In genomic region chr10:43758124-43759025, GRCm38 (mm10) we compare ENCODE assay signal across 10 mouse cellular contexts.
DNase-seq lines count a peak whose midpoint lies in the region; ATAC-seq and TF ChIP-seq lines count a peak whose summit lies in the region.
"Had no signal": no experiment of that assay in that cellular context is flagged by ENCODE, and none has a peak within 500 bp of the region (broad histone marks: within the 10 kb centered on the region; RNA-seq: fewer than 3 reads in every experiment).

No protein-coding gene starts in this region.

- H3K27ac ChIP-seq in thymus, adult 2 months (ENCODE audit: control insufficient read depth, insufficient read depth, low read length) = peak overlapping the region; percentile 55; the same call in 1 of the 2 replicates
- no peak overlapping the region for H3K27ac ChIP-seq in stomach, postnatal 0 days (replicated peaks)
- H3K27ac ChIP-seq: hindbrain, embryonic 13.5 days; limb, embryonic 10.5 days had no signal

- H3K27me3 ChIP-seq in thymus, adult 2 months (ENCODE audit: control insufficient read depth, insufficient read depth, low read length) = no peaks in the 10 kb centered on the region
- no peaks in the 10 kb centered on the region for H3K27me3 ChIP-seq in stomach, postnatal 0 days (ENCODE audit: control insufficient read depth, insufficient read depth, low read length)
- H3K27me3 ChIP-seq: hindbrain, embryonic 13.5 days had no signal

- ATAC-seq in stomach, postnatal 0 days (ENCODE audit: low FRiP score, low TSS enrichment) = no peak

- peak; percentile 43 to 63 for DNase-seq in adrenal gland, postnatal 36 days
- DNase-seq in adrenal gland, postnatal 10 days = no peak
- no peak for DNase-seq in thymus, adult 2 months
- DNase-seq in thymus, adult 18-20 months = no peak
- peak; percentile 81 to 83 for DNase-seq in kidney, postnatal 25 days
- DNase-seq in stomach, postnatal 0 days (ENCODE audit: low spot score) = peak; percentile 45
- DNase-seq in gastrocnemius, adult 8-10 months (ENCODE audit: low spot score in 2 of 2) = no peak
- DNase-seq in heart, postnatal 4 days = no peak

- H3K4me2 ChIP-seq in stomach, postnatal 0 days (replicated peaks; ENCODE audit: low read depth) = no peak overlapping the region
- H3K4me2 ChIP-seq: hindbrain, embryonic 13.5 days had no signal

- TF ChIP-seq POLR2A in thymus, adult 2 months (IDR thresholded peaks at IDR 0.05; ENCODE audit: control insufficient read depth, extremely low read depth, insufficient read depth, low read length, poor library complexity) = no peak

- no peak for TF ChIP-seq CTCF in thymus, adult 2 months (IDR thresholded peaks at IDR 0.05; ENCODE audit: borderline replicate concordance, control insufficient read depth, extremely low read depth, insufficient read depth, low read length, poor library complexity)
- TF ChIP-seq CTCF in stomach, postnatal 0 days (IDR thresholded peaks at IDR 0.05; ENCODE audit: low read depth) = no peak

- TF ChIP-seq EP300 in stomach, postnatal 0 days (optimal IDR thresholded peaks at IDR 0.05) = no peak

- H3K4me1 ChIP-seq in thymus, adult 2 months (replicated peaks; ENCODE audit: control insufficient read depth, insufficient read depth, low read length) = peaks cover 19% of the 10 kb centered on the region
- H3K4me1 ChIP-seq in stomach, postnatal 0 days (replicated peaks; ENCODE audit: control insufficient read depth, insufficient read depth) = no peaks in the 10 kb centered on the region
- H3K4me1 ChIP-seq: hindbrain, embryonic 13.5 days had no signal

- no peak overlapping the region for H3K4me3 ChIP-seq in thymus, adult 2 months (ENCODE audit: control insufficient read depth, insufficient read depth, low read length)
- no peak overlapping the region for H3K4me3 ChIP-seq in stomach, postnatal 0 days (ENCODE audit: low read depth, low read length)
- H3K4me3 ChIP-seq: hindbrain, embryonic 13.5 days; limb, embryonic 10.5 days had no signal

- H3K36me3 ChIP-seq in thymus, adult 2 months (ENCODE audit: control insufficient read depth, insufficient read depth, low read length) = no peaks in the 10 kb centered on the region
- H3K36me3 ChIP-seq in stomach, postnatal 0 days (ENCODE audit: control insufficient read depth, insufficient read depth, low read length) = no peaks in the 10 kb centered on the region
- H3K36me3 ChIP-seq: hindbrain, embryonic 13.5 days; limb, embryonic 10.5 days had no signal

- H3K9ac ChIP-seq in stomach, postnatal 0 days (ENCODE audit: low read length) = no peak overlapping the region
- H3K9ac ChIP-seq: hindbrain, embryonic 13.5 days had no signal

- no peaks in the 10 kb centered on the region for H3K9me3 ChIP-seq in stomach, postnatal 0 days (ENCODE audit: control insufficient read depth, low read length)
- H3K9me3 ChIP-seq: hindbrain, embryonic 13.5 days; limb, embryonic 10.5 days had no signal

- WGBS in thymus, adult 2 months = 13% methylated on average over 9 of the region's 10 CpGs
- 68% methylated on average over 10 of the region's 10 CpGs for WGBS in stomach, postnatal 0 days

Comparison
In these comparisons a context has a peak if more than half of its experiments do, and no peak if none do; other contexts are left out.
1. DNase-seq: peak in adrenal gland, postnatal 36 days (2 of 2), kidney, postnatal 25 days (2 of 2) and stomach, postnatal 0 days (single experiment); none in adrenal gland, postnatal 10 days (single experiment), thymus, adult 2 months (single experiment), thymus, adult 18-20 months (0 of 2), gastrocnemius, adult 8-10 months (0 of 2) and heart, postnatal 4 days (single experiment).